Mouse (Mus musculus) liver, adult 2 months (tissue): ENCODE measurements around the gene Cep295.

Source experiments
- CTCF ChIP-seq: fragments of 200-500 bp; IDR thresholded peaks from 2 replicates; pipeline ENCODE4 v1.5.1; 2011; ENCODE audit warnings: low read depth, low read length, control low read depth
- POLR2A ChIP-seq: fragments of 200-500 bp; IDR thresholded peaks from 2 replicates; pipeline ENCODE4 v1.6.1; 2011; ENCODE audit warnings: low read length, control low read depth; ENCODE audit not compliant: insufficient read depth; ENCODE audit errors: extremely low read depth

DNA sequence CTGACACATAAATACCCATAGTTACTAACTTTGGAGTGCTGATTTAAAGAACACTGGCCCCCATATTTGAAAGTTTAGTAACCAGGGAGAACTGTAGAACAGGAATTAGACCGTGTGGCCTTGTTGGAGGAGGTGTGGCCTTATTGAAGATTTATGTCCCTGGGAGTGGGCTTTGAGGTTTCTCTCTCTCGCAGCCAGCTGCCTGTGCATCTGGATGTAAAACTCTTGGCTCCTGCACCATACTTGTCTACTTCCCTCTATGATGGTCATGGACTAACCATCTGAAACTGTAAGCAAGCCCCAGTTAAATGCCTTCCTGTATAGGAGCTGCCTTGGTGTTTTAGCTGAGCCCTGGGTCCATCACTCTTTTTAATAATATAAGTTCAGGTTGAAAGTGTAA, 59.1 kb downstream of the Cep295 start:
- TF ChIP-seq POLR2A (no peak), CTCF (no peak)
